Mouse (Mus musculus): ENCODE data around the gene 1700021F05Rik. TPM values are rescaled to one million over a fixed set of nuclear protein-coding genes. Genes with fewer than 3 reads are reported as not detected.
A peak's percentile ranks its signal among the peaks of the same experiment; 100 is the strongest.

The 1700021F05Rik gene
- polyA plus RNA-seq, 1 experiment from 2014 or later, result 56.1 TPM

GRCm38 (mm10) chr10:43578366-43578753 lies 37.6 kb upstream of the 1700021F05Rik start:
- Histone ChIP-seq H3K27me3 (replicated peaks; ENCODE audit: control insufficient read depth, insufficient read depth, low read length) (no peaks in the 10 kb centered on the region), H3K4me3 (ENCODE audit: low read depth, low read length) (peak overlapping the region; percentile 58), H3K36me3 (ENCODE audit: control insufficient read depth, insufficient read depth, low read length) (peaks cover 10% of the 10 kb centered on the region; the same call in 1 of the 2 replicates), H3K27ac (replicated peaks; ENCODE audit: low read depth, low read length) (peak overlapping the region; percentile 96), H3K4me1 (ENCODE audit: control insufficient read depth, insufficient read depth, low read length) (no peaks in the 10 kb centered on the region), H3K4me2 (ENCODE audit: low read depth, low read length) (peak overlapping the region; percentile 94), H3K9me3 (ENCODE audit: control insufficient read depth, low read length) (no peaks in the 10 kb centered on the region), H3K9ac (ENCODE audit: low read depth, low read length) (peak overlapping the region; percentile 79)
- 0% methylated on average over 16 of the region's 32 CpGs for WGBS
- DNase-seq (ENCODE audit: low spot score) (peak; percentile 71), ATAC-seq (ENCODE audit: low read depth) (peak; percentile 41)

GRCm38 (mm10) chr10:43577997-43578331 lies 37.2 kb upstream of the 1700021F05Rik start, which contains the start of gene Cd24a:
TSS of gene Cd24a (plus strand) at chr10:43578284.
- Histone ChIP-seq H3K4me2 (ENCODE audit: low read depth, low read length) (peak within 1 kb of the TSS; percentile 94), H3K4me1 (ENCODE audit: control insufficient read depth, insufficient read depth, low read length) (no peaks in the 10 kb centered on the region), H3K27ac (replicated peaks; ENCODE audit: low read depth, low read length) (peak within 1 kb of the TSS; percentile 96), H3K9me3 (ENCODE audit: control insufficient read depth, low read length) (no peaks in the 10 kb centered on the region), H3K9ac (ENCODE audit: low read depth, low read length) (peak within 1 kb of the TSS; percentile 79), H3K27me3 (replicated peaks; ENCODE audit: control insufficient read depth, insufficient read depth, low read length) (no peaks in the 10 kb centered on the region), H3K36me3 (ENCODE audit: control insufficient read depth, insufficient read depth, low read length) (peaks cover 6% of the 10 kb centered on the region; the same call in 1 of the 2 replicates), H3K4me3 (ENCODE audit: low read depth, low read length) (peak within 1 kb of the TSS; percentile 58)
- ATAC-seq (ENCODE audit: low read depth), result no peak
- 2% methylated on average over 6 of the region's 6 CpGs for WGBS
- DNase-seq (ENCODE audit: low spot score), result no peak

- no peaks in the 10 kb centered on the region for H3K9me3 ChIP-seq (ENCODE audit: control insufficient read depth, low read length)
- H3K27ac ChIP-seq (replicated peaks; ENCODE audit: low read depth, low read length), result peak overlapping the region; percentile 96
- ATAC-seq (ENCODE audit: low read depth) (no peak), DNase-seq (ENCODE audit: low spot score) (peak; percentile 66)
- 11% methylated on average over 19 of the region's 19 CpGs for WGBS
- no peaks in the 10 kb centered on the region for H3K4me1 ChIP-seq (ENCODE audit: control insufficient read depth, insufficient read depth, low read length)
- peak overlapping the region; percentile 94 for H3K4me2 ChIP-seq (ENCODE audit: low read depth, low read length)
- peak overlapping the region; percentile 58 for H3K4me3 ChIP-seq (ENCODE audit: low read depth, low read length)
- peak overlapping the region; percentile 79 for H3K9ac ChIP-seq (ENCODE audit: low read depth, low read length)
- no peaks in the 10 kb centered on the region for H3K27me3 ChIP-seq (replicated peaks; ENCODE audit: control insufficient read depth, insufficient read depth, low read length)
- H3K36me3 ChIP-seq (ENCODE audit: control insufficient read depth, insufficient read depth, low read length), result 0 out of 2 replicates have a peak, but pooled peaks cover under 1% of the 10 kb centered on the region
Measured at GRCm38 (mm10) chr10:43577299-43577996, 36.7 kb upstream of the 1700021F05Rik start.

- no peak overlapping the region for H3K4me2 ChIP-seq (ENCODE audit: low read depth, low read length)
- H3K4me1 ChIP-seq (ENCODE audit: control insufficient read depth, insufficient read depth, low read length), result no peaks in the 10 kb centered on the region
- H3K9ac ChIP-seq (ENCODE audit: low read depth, low read length), result no peak overlapping the region
- H3K4me3 ChIP-seq (ENCODE audit: low read depth, low read length), result no peak overlapping the region
- no peaks in the 10 kb centered on the region for H3K36me3 ChIP-seq (ENCODE audit: control insufficient read depth, insufficient read depth, low read length)
- H3K9me3 ChIP-seq (ENCODE audit: control insufficient read depth, low read length), result 0 out of 2 replicates have a peak, but pooled peaks cover 11% of the 10 kb centered on the region
- 1% methylated on average over 3 of the region's 3 CpGs for WGBS
- DNase-seq (ENCODE audit: low spot score), result peak; percentile 86
- no peaks in the 10 kb centered on the region for H3K27me3 ChIP-seq (replicated peaks; ENCODE audit: control insufficient read depth, insufficient read depth, low read length)
- H3K27ac ChIP-seq (replicated peaks; ENCODE audit: low read depth, low read length), result no peak overlapping the region
- ATAC-seq (ENCODE audit: low read depth), result no peak
Measured at GRCm38 (mm10) chr10:43574956-43575355, 34.2 kb upstream of the 1700021F05Rik start.

- Histone ChIP-seq H3K9me3 (ENCODE audit: control insufficient read depth, low read length) (0 out of 2 replicates have a peak, but pooled peaks cover 11% of the 10 kb centered on the region), H3K9ac (ENCODE audit: low read depth, low read length) (no peak overlapping the region), H3K4me3 (ENCODE audit: low read depth, low read length) (no peak overlapping the region), H3K27ac (replicated peaks; ENCODE audit: low read depth, low read length) (no peak overlapping the region), H3K36me3 (ENCODE audit: control insufficient read depth, insufficient read depth, low read length) (no peaks in the 10 kb centered on the region), H3K4me1 (ENCODE audit: control insufficient read depth, insufficient read depth, low read length) (no peaks in the 10 kb centered on the region), H3K27me3 (replicated peaks; ENCODE audit: control insufficient read depth, insufficient read depth, low read length) (no peaks in the 10 kb centered on the region), H3K4me2 (ENCODE audit: low read depth, low read length) (no peak overlapping the region)
- 68% methylated on average over 2 of the region's 2 CpGs for WGBS
- no peak for DNase-seq (ENCODE audit: low spot score)
- ATAC-seq (ENCODE audit: low read depth), result no peak
Measured at GRCm38 (mm10) chr10:43574352-43574751, 33.6 kb upstream of the 1700021F05Rik start.

GRCm38 (mm10) chr10:43561311-43561710 lies 20.5 kb upstream of the 1700021F05Rik start:
- H3K4me1 ChIP-seq (ENCODE audit: control insufficient read depth, insufficient read depth, low read length), result no peaks in the 10 kb centered on the region
- no peak overlapping the region for H3K9ac ChIP-seq (ENCODE audit: low read depth, low read length)
- H3K36me3 ChIP-seq (ENCODE audit: control insufficient read depth, insufficient read depth, low read length), result no peaks in the 10 kb centered on the region
- 0 out of 2 replicates have a peak, but pooled peaks cover 3% of the 10 kb centered on the region for H3K9me3 ChIP-seq (ENCODE audit: control insufficient read depth, low read length)
- H3K4me2 ChIP-seq (ENCODE audit: low read depth, low read length), result no peak overlapping the region
- ATAC-seq (ENCODE audit: low read depth) (no peak), DNase-seq (ENCODE audit: low spot score) (no peak)
- 84% methylated on average over 2 of the region's 2 CpGs for WGBS
- no peak overlapping the region for H3K4me3 ChIP-seq (ENCODE audit: low read depth, low read length)
- no peak overlapping the region for H3K27ac ChIP-seq (replicated peaks; ENCODE audit: low read depth, low read length)
- H3K27me3 ChIP-seq (replicated peaks; ENCODE audit: control insufficient read depth, insufficient read depth, low read length), result no peaks in the 10 kb centered on the region

GRCm38 (mm10) chr10:43560765-43561164 lies 20.0 kb upstream of the 1700021F05Rik start:
- 0 out of 2 replicates have a peak, but pooled peaks cover 3% of the 10 kb centered on the region for H3K9me3 ChIP-seq (ENCODE audit: control insufficient read depth, low read length)
- ATAC-seq (ENCODE audit: low read depth), result no peak
- H3K4me2 ChIP-seq (ENCODE audit: low read depth, low read length), result no peak overlapping the region
- no peaks in the 10 kb centered on the region for H3K27me3 ChIP-seq (replicated peaks; ENCODE audit: control insufficient read depth, insufficient read depth, low read length)
- no peaks in the 10 kb centered on the region for H3K36me3 ChIP-seq (ENCODE audit: control insufficient read depth, insufficient read depth, low read length)
- H3K9ac ChIP-seq (ENCODE audit: low read depth, low read length), result no peak overlapping the region
- H3K4me3 ChIP-seq (ENCODE audit: low read depth, low read length), result no peak overlapping the region
- H3K4me1 ChIP-seq (ENCODE audit: control insufficient read depth, insufficient read depth, low read length), result no peaks in the 10 kb centered on the region
- DNase-seq (ENCODE audit: low spot score), result no peak
- no peak overlapping the region for H3K27ac ChIP-seq (replicated peaks; ENCODE audit: low read depth, low read length)
- 40% methylated on average over 2 of the region's 2 CpGs for WGBS

GRCm38 (mm10) chr10:43559313-43559712 lies 18.5 kb upstream of the 1700021F05Rik start:
- ATAC-seq (ENCODE audit: low read depth) (no peak), DNase-seq (ENCODE audit: low spot score) (no peak)
- Histone ChIP-seq H3K36me3 (ENCODE audit: control insufficient read depth, insufficient read depth, low read length) (no peaks in the 10 kb centered on the region), H3K4me1 (ENCODE audit: control insufficient read depth, insufficient read depth, low read length) (no peaks in the 10 kb centered on the region), H3K4me3 (ENCODE audit: low read depth, low read length) (no peak overlapping the region), H3K27ac (replicated peaks; ENCODE audit: low read depth, low read length) (no peak overlapping the region), H3K9me3 (ENCODE audit: control insufficient read depth, low read length) (0 out of 2 replicates have a peak, but pooled peaks cover 3% of the 10 kb centered on the region), H3K4me2 (ENCODE audit: low read depth, low read length) (no peak overlapping the region), H3K9ac (ENCODE audit: low read depth, low read length) (no peak overlapping the region), H3K27me3 (replicated peaks; ENCODE audit: control insufficient read depth, insufficient read depth, low read length) (no peaks in the 10 kb centered on the region)
- 80% methylated on average over 11 of the region's 11 CpGs for WGBS

Data from embryonic facial prominence, embryonic 14.5 days (tissue).